Mouse (Mus musculus): ENCODE results near the gene Xlr5a. TPM values are rescaled to one million over a fixed set of nuclear protein-coding genes. Genes with fewer than 3 reads are reported as not detected.
"Not testable (repeated sequence)": the region's sequence is repeated elsewhere in the genome, so short reads cannot be mapped to it uniquely, and the experiment has no call there.

The Xlr5a gene
- polyA plus RNA-seq, 1 experiment from 2014 or later, result 0.14 TPM

- H3K4me1 ChIP-seq; H3K4me3 ChIP-seq; ATAC-seq (ENCODE audit: low FRiP score, low read depth); H3K36me3 ChIP-seq; H3K27ac ChIP-seq (replicated peaks); H3K4me2 ChIP-seq (replicated peaks); H3K27me3 ChIP-seq; H3K9me3 ChIP-seq; H3K9ac ChIP-seq (replicated peaks): not testable (repeated sequence)
- WGBS, result no CpG with 5 or more reads among the region's 7 CpGs
These were observed 176.0 kb downstream of the Xlr5a start, which contains the start of gene Gm14685 for GRCm38 (mm10) chrX:73116747-73117146. TSS of gene Gm14685 (plus strand) at chrX:73117047.

- H3K27me3 ChIP-seq; H3K4me1 ChIP-seq; ATAC-seq (ENCODE audit: low FRiP score, low read depth); H3K9ac ChIP-seq (replicated peaks); H3K36me3 ChIP-seq; H3K4me3 ChIP-seq; H3K4me2 ChIP-seq (replicated peaks); H3K27ac ChIP-seq (replicated peaks); H3K9me3 ChIP-seq: not testable (repeated sequence)
- 75% methylated on average over 13 of the region's 13 CpGs for WGBS
These were observed 195.8 kb downstream of the Xlr5a start, which contains the start of gene Xlr3a for GRCm38 (mm10) chrX:73096941-73097508. TSS of gene Xlr3a (minus strand) at chrX:73097095.

DNA sequence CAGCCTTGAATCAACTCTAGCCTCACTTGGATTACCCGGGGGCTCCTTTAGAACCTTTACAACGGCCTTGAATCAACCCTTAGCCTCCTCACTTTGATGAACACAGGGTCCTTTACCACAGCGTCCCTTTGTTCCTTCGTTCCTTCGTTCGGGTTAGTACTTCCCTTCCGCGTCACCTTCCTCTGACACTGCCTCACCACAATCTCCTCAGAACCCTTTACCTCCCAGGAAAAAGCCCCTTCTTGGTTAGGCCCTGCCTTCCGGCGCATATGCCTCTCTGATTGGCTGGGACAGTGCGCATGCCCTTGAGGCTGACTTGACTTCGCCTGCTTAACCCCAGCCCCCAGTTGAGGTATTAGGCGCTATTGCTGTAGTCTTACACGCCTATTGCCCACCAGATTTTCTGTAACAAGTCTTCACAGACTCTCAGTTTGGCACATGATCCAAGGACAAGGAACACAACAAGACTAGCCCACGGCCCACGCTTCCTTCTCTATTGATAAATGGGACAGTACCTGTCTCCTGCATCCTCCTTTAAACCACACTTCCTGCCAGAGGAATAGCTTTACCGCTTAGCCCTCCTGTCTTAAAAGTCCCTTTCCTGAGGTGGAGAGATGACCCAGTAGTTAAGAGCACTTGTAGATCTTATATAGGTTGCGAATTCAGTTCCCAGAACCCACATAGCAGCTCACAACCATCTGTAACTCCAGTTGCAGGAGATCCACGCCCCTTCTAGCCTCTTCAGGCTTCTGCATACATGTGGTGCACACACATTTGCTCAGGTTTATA lies 210.3 kb downstream of the Xlr5a start, which contains the start of gene Xlr4a:
Gene Xlr4a (minus strand): TSS at position 212 of the 789 bp plus-strand sequence.
- not testable (repeated sequence) for H3K4me3 ChIP-seq; H3K27ac ChIP-seq (replicated peaks); H3K4me2 ChIP-seq (replicated peaks); ATAC-seq (ENCODE audit: low FRiP score, low read depth); H3K4me1 ChIP-seq; H3K27me3 ChIP-seq; H3K9me3 ChIP-seq; H3K9ac ChIP-seq (replicated peaks); H3K36me3 ChIP-seq
- WGBS, result 84% methylated on average over 19 of the region's 19 CpGs

DNA sequence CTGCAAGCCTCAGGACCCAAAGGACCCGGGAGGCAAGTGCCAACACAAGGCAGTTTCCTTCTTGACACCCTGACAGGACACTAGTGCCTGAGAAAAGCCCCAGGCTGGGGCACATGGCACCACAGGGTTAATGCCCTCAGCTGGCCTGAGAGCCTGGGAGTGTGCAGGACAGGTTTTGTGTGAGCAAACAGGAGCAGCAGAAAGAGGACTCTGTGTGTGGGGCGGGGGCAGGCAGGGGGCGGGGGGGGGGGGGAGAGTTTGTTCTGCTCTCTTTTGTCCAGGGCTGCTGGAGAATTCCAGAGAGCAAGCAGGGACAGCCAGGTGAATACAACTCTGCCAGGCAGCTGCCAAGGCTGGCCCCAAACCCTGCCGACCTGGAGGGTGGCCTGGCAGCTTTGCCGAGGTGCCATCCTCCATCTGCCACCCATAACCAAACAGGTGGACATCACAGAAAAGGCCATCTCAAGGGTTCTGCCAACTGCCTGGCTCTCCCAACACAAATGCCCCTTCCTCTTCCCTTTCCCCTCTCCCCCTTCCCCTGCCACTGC lies 225.9 kb downstream of the Xlr5a start:
- H3K36me3 ChIP-seq; H3K4me3 ChIP-seq; H3K27me3 ChIP-seq; ATAC-seq (ENCODE audit: low FRiP score, low read depth); H3K4me2 ChIP-seq (replicated peaks); H3K9me3 ChIP-seq; H3K27ac ChIP-seq (replicated peaks); H3K4me1 ChIP-seq; H3K9ac ChIP-seq (replicated peaks): not testable (repeated sequence)
- 80% methylated on average over 2 of the region's 5 CpGs for WGBS

GRCm38 (mm10) chrX:73064415-73064793 lies 228.4 kb downstream of the Xlr5a start, which contains the start of gene Pnma3:
TSS of gene Pnma3 (plus strand) at chrX:73064787.
- no peak within 1 kb of the TSS for H3K27ac ChIP-seq (replicated peaks)
- H3K36me3 ChIP-seq, result no peaks in the 10 kb centered on the region
- ATAC-seq (ENCODE audit: low FRiP score, low read depth), result peak; percentile 72
- WGBS, result 34% methylated on average over 6 of the region's 7 CpGs
- peak within 1 kb of the TSS; percentile 41; the same call in 1 of the 2 replicates for H3K9ac ChIP-seq (replicated peaks)
- peak within 1 kb of the TSS; percentile 55 for H3K4me2 ChIP-seq (replicated peaks)
- no peaks in the 10 kb centered on the region for H3K9me3 ChIP-seq
- H3K4me3 ChIP-seq, result peak within 1 kb of the TSS; percentile 37
- H3K4me1 ChIP-seq, result no peaks in the 10 kb centered on the region
- H3K27me3 ChIP-seq, result no peaks in the 10 kb centered on the region

- Histone ChIP-seq H3K4me3 (peak overlapping the region; percentile 37), H3K4me2 (replicated peaks) (peak overlapping the region; percentile 55), H3K9ac (replicated peaks) (peak overlapping the region; percentile 41; the same call in 1 of the 2 replicates), H3K27ac (replicated peaks) (no peak overlapping the region), H3K27me3 (no peaks in the 10 kb centered on the region), H3K36me3 (no peaks in the 10 kb centered on the region), H3K4me1 (no peaks in the 10 kb centered on the region), H3K9me3 (no peaks in the 10 kb centered on the region)
- WGBS, result 34% methylated on average over 24 of the region's 24 CpGs
- peak; percentile 90 for ATAC-seq (ENCODE audit: low FRiP score, low read depth)
These were observed 229.0 kb downstream of the Xlr5a start for GRCm38 (mm10) chrX:73063512-73064414.

DNA sequence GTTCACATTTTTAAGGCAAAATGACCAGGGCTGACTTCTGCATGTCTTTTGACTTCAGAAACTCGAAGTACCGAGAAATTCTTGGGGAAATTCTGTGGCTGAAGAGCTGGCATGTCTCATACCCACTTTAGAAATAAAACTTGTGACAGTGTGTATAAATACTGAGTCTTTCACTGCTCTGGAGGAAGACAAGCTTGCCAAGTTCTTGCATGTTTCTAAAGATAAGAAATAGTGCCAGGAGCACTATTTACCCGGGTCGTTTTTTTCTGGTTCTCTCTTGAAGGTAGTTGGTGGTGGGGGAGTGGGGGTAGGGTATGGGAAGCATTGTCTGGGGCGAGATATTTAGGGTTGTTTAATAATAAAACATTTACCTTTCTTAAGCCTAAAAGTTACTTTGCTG lies 230.5 kb downstream of the Xlr5a start:
- WGBS, result 60% methylated on average over 5 of the region's 5 CpGs
- H3K4me2 ChIP-seq (replicated peaks), result no peak overlapping the region
- no peaks in the 10 kb centered on the region for H3K4me1 ChIP-seq
- no peaks in the 10 kb centered on the region for H3K9me3 ChIP-seq
- no peak overlapping the region for H3K4me3 ChIP-seq
- H3K36me3 ChIP-seq, result no peaks in the 10 kb centered on the region
- no peaks in the 10 kb centered on the region for H3K27me3 ChIP-seq
- no peak for ATAC-seq (ENCODE audit: low FRiP score, low read depth)
- no peak overlapping the region for H3K9ac ChIP-seq (replicated peaks)
- H3K27ac ChIP-seq (replicated peaks), result no peak overlapping the region

DNA sequence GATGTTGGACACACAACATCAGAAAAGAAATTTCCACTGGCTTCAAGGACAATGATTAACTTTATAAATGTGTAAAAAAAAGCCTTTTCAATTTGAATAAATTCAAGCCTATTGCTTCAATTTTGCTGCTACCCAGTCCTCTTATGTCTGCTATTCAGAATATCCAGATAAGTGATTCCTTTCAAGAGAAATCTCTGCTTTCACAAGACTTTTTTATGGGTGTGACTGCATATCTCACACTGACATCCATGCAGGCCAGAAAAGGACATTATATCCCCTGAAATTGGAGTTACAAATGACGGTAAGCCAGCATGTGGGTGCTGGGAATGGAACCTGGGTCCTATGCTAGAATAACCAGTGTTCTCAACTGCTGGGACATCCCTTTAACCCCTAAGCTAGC lies 231.2 kb downstream of the Xlr5a start:
- Histone ChIP-seq H3K27ac (replicated peaks) (no peak overlapping the region), H3K36me3 (no peaks in the 10 kb centered on the region), H3K4me1 (no peaks in the 10 kb centered on the region), H3K9me3 (no peaks in the 10 kb centered on the region), H3K4me3 (no peak overlapping the region), H3K27me3 (no peaks in the 10 kb centered on the region), H3K9ac (replicated peaks) (no peak overlapping the region), H3K4me2 (replicated peaks) (no peak overlapping the region)
- no peak for ATAC-seq (ENCODE audit: low FRiP score, low read depth)
- 83% methylated on average over 1 of the region's 1 CpGs for WGBS

Other genes starting within 250 kb of the Xlr5a start
- gene Pnma3, start 228.2 kb downstream of the Xlr5a start, polyA plus RNA-seq (2016; fragmentation: Nextera tagmentation; extraction: Ambion mirVana), result 1.1 TPM in 2 replicates
- 0.55 and 0.58 TPM in 2 replicates for gene Xlr4a, start 210.5 kb downstream of the Xlr5a start, polyA plus RNA-seq (2016; fragmentation: Nextera tagmentation; extraction: Ambion mirVana)
- gene Xlr3a, start 195.9 kb downstream of the Xlr5a start, polyA plus RNA-seq (2016; fragmentation: Nextera tagmentation; extraction: Ambion mirVana), result 3.5 and 4.0 TPM in 2 replicates
- 0.29 and 0.73 TPM in 2 replicates for gene Gm14685, start 175.9 kb downstream of the Xlr5a start, polyA plus RNA-seq (2016; fragmentation: Nextera tagmentation; extraction: Ambion mirVana)
- not detected in 2 replicates for gene Xlr5b, start 144.2 kb downstream of the Xlr5a start, polyA plus RNA-seq (2016; fragmentation: Nextera tagmentation; extraction: Ambion mirVana)
- gene DXBay18, start 143.5 kb downstream of the Xlr5a start, polyA plus RNA-seq (2016; fragmentation: Nextera tagmentation; extraction: Ambion mirVana), result 0.34 and 0.40 TPM in 2 replicates
- not detected in 2 replicates for gene Spin2d, start 116.0 kb downstream of the Xlr5a start, polyA plus RNA-seq (2016; fragmentation: Nextera tagmentation; extraction: Ambion mirVana)
- gene Xlr3b, start 100.8 kb downstream of the Xlr5a start, polyA plus RNA-seq (2016; fragmentation: Nextera tagmentation; extraction: Ambion mirVana), result 14.1 and 16.1 TPM in 2 replicates
- gene Xlr4b, start 78.6 kb downstream of the Xlr5a start, polyA plus RNA-seq (2016; fragmentation: Nextera tagmentation; extraction: Ambion mirVana), result 0.43 and 0.70 TPM in 2 replicates
- gene F8a, start 64.7 kb downstream of the Xlr5a start, polyA plus RNA-seq (2016; fragmentation: Nextera tagmentation; extraction: Ambion mirVana), result 23.1 and 23.2 TPM in 2 replicates
- gene Xlr4c, start 49.8 kb downstream of the Xlr5a start, polyA plus RNA-seq (2016; fragmentation: Nextera tagmentation; extraction: Ambion mirVana), result not detected in 2 replicates
- gene Xlr3c, start 27.6 kb downstream of the Xlr5a start, polyA plus RNA-seq (2016; fragmentation: Nextera tagmentation; extraction: Ambion mirVana), result 0.37 TPM in 1 of 2 replicates, not detected in the other
- gene Xlr5c, start within 50 bp of the Xlr5a start, polyA plus RNA-seq (2016; fragmentation: Nextera tagmentation; extraction: Ambion mirVana), result not detected in 2 replicates
- gene Gm45015, start 43.9 kb upstream of the Xlr5a start, polyA plus RNA-seq (2016; fragmentation: Nextera tagmentation; extraction: Ambion mirVana), result not detected in 2 replicates
- gene Zfp275, start 49.6 kb upstream of the Xlr5a start, polyA plus RNA-seq (2016; fragmentation: Nextera tagmentation; extraction: Ambion mirVana), result 18.6 and 19.1 TPM in 2 replicates
- not detected in 2 replicates for gene Gm18336, start 105.8 kb upstream of the Xlr5a start, polyA plus RNA-seq (2016; fragmentation: Nextera tagmentation; extraction: Ambion mirVana)
- 0.18 and 0.22 TPM in 2 replicates for gene Zfp92, start 118.1 kb upstream of the Xlr5a start, polyA plus RNA-seq (2016; fragmentation: Nextera tagmentation; extraction: Ambion mirVana)
- gene Trex2, start 142.4 kb upstream of the Xlr5a start, polyA plus RNA-seq (2016; fragmentation: Nextera tagmentation; extraction: Ambion mirVana), result not detected in 2 replicates
- gene Haus7, start 166.1 kb upstream of the Xlr5a start, polyA plus RNA-seq (2016; fragmentation: Nextera tagmentation; extraction: Ambion mirVana), result 62.7 and 69.6 TPM in 2 replicates
- gene Bgn, start 190.6 kb upstream of the Xlr5a start, polyA plus RNA-seq (2016; fragmentation: Nextera tagmentation; extraction: Ambion mirVana), result 36.2 and 43.1 TPM in 2 replicates
- gene Atp2b3, start 210.1 kb upstream of the Xlr5a start, polyA plus RNA-seq (2016; fragmentation: Nextera tagmentation; extraction: Ambion mirVana), result 0.94 and 0.99 TPM in 2 replicates